Mouse (Mus musculus): ENCODE measurements around the gene C1ql1.
"Not testable (repeated sequence)": the region's sequence is repeated elsewhere in the genome, so short reads cannot be mapped to it uniquely, and the experiment has no call there.

The C1ql1 gene

GRCm38 (mm10) chr11:102946265-102946991 is at the start of gene C1ql1:
C1ql1 (minus strand) TSS chr11:102946688.
- DNase-seq (ENCODE audit: low spot score in 2 of 2) = peak; percentile 68 to 81

DNA sequence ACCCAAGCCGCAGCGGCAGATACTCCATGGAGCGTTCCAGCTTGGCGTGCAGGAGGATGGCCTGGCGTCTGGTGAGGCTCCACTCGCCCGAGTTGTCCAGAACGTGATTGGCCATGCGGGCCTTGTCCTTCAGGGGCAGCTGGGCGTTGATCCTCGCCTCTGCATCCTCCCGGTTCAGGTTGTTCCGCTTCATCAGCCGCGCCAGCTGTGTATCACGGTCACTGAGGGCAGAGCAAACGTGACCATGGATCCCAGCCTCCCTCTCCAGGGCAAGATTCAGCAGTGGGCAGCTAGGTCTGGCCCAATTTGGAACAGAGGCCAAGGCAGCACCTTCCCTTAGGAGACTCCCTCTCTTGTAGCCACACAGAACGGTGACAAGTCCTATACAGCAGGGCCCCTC is 48.5 kb upstream of the C1ql1 start:
- no peak for DNase-seq (ENCODE audit: low spot score in 2 of 2)

DNA sequence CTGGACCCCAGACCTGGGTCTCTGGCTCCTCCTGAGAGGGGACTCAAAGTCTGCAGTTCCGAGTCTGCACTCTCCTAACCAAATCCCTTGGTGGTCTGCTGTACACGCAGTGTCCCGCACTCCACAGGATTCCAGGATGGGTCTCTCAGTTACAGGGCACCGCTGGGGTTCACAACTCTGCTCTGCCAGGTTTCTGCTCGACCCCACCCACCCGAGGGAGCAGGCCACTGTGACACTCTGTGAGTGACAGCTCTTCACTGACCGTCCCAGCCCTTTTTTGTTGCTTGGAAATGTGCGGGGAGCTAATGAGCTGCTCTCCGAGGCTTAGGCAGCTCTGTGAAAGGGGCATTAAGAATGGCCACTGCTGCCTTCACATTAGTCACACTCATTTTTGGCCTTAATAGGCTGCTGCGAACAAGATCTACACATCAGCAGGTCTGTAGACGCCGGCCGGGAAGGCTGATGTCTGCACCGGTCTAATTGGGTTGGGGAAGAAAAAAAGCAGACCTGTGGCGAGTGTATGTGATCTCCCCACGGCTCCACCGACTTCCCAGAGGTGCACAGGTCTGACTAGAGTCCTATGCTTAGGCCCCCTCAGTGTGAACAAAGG is 47.0 kb upstream of the C1ql1 start:
- no peak for DNase-seq (ENCODE audit: low spot score in 2 of 2)

- peak; percentile 41 to 67 for DNase-seq (ENCODE audit: low spot score in 2 of 2)
Measured at GRCm38 (mm10) chr11:102992940-102993339, 46.5 kb upstream of the C1ql1 start.

DNA sequence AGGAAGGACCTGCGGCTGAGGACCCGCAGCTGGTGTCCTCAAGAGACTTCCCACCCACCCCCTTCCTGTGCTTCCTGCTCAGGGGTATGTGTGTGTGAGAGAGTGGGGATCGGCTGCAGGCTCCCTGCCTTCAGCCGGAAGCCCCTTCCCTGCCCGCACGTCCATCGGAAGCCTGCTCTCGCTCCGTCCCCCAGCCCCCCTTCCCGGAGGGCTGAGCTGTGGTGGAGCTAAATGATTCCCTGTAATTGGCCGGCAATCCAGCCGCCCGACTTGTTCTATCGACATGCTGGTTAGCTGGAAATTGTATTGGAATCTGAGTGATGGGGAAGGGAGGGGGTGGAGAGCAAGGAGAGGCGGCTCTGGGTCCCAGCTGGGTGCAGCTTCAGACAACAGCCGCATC is 45.2 kb upstream of the C1ql1 start:
- DNase-seq (ENCODE audit: low spot score in 2 of 2) = no peak

DNA sequence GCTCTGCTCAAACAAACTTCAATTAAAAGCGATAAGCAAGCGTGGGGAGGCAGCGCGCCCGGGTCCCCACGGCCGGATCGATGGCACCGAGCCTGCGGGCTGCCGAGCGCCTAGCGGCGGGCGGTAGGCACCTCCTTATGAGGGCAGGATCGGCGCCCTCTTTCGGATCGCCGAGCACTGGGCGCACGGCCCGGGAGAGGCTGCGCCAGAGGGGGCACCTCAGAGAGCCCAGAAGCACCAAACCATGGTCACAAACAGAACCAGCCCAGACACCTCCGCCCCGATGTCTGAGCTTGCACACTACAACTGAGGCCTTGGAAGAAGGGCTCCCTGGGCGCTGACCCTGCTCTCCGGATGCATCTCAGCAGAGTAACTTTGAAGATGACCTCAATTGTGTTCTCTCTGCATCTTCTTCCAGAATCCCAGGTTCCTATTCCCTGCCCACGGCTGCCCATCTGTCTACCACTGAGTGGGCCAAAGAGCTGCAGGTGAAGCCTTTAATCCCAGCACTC is 43.7 kb upstream of the C1ql1 start:
- peak in 1 of 2 experiments; percentile 40 for DNase-seq (ENCODE audit: low spot score in 2 of 2)

- DNase-seq (ENCODE audit: low spot score in 2 of 2) = no peak
Measured at GRCm38 (mm10) chr11:102989641-102990151, 43.2 kb upstream of the C1ql1 start.

DNA sequence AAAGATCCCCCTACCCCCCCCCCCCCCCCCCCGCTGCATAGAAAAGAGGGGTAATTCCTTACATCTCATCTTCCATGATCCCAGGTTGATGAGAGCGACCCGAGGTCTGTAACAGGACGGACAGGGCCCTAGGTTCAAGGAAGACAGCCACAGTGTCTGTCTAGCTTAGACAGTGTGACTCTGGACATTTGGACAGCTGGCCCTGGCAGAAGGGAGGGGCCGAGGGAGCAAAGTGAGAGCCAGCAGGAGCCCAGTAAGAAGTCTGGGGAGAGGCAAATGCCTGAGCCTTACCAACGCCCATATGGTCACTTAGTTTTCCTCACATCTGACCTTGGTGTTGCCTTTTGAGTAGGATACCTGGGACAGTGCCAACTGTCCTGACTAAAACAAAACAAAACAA is 38.7 kb upstream of the C1ql1 start:
- DNase-seq (ENCODE audit: low spot score in 2 of 2) = no peak

DNA sequence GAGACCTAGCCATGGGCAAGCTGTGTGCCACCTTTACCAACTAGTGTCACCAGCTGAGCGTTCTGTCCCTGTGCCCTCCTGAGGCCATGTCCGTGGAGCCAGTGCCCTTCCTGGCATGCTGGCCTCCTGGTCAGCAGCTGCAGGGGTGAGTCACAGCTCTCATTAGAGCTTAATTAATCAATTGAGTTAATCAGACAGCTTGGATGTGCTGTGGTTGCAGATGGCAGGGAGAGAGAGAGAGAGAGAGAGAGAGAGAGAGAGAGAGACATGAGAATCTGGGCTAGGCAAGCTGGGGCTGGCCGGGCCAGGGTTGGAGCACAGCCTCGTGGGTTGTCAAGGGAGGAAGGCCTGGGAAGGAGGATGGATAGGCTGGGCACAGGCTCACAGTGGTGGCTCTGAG is 38.1 kb upstream of the C1ql1 start:
- DNase-seq (ENCODE audit: low spot score in 2 of 2) = no peak

DNA sequence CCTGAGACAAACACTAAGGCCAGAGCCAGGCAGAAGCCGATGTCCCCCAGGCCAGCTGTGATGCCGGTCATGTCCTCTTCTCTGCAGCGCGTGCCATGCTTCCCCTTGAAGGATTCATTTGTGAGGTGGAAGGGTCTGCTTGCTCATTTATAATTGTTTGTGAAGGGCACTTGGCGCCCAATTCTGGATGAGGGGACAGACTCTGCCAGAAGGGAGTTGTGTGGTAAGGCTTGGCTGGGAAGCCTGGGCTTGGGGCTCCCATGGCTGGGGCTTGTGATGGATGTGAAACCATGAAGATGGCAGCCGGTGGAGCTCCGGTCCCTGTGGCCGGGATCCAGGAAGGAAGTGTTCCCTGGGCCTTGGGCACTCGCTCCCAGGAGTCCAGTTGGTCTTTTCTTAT is 37.6 kb upstream of the C1ql1 start:
- no peak for DNase-seq (ENCODE audit: low spot score in 2 of 2)

DNA sequence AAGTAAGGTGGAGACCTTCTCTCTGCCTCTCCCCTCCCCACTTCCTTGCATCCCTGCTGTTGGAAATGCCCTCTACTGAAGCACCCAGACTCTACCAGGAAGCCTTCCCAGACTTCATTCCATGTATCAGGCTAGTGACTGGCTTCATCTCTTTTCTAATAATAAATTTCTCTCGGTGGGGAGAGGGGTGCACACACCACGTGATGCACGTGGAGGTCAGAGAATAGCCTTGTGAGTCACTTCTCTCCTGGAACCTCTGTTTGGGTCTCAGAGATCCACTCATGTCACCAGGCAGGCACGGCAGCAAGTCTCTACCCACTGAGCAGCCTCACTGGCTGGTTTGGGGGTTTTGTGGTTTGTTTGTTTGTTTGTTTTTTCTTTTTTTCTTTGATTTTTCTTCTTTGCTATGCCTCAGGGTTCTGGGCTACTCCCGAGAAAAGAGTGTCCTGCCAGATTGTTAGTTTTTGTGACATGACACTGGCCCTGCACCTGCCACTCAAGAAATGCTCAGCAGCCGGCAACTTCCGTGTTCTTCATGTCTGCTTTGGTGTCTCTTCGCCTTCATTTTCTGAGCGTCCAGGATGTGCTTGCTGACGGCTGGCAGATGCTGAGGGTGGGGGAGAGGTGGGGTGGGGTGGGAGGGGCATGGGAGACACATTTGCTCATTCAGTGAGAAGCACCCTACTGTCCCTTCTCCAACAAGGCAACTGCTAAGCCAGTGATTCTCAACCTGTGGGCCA is 34.8 kb upstream of the C1ql1 start:
- no peak for DNase-seq (ENCODE audit: low spot score in 2 of 2)

DNA sequence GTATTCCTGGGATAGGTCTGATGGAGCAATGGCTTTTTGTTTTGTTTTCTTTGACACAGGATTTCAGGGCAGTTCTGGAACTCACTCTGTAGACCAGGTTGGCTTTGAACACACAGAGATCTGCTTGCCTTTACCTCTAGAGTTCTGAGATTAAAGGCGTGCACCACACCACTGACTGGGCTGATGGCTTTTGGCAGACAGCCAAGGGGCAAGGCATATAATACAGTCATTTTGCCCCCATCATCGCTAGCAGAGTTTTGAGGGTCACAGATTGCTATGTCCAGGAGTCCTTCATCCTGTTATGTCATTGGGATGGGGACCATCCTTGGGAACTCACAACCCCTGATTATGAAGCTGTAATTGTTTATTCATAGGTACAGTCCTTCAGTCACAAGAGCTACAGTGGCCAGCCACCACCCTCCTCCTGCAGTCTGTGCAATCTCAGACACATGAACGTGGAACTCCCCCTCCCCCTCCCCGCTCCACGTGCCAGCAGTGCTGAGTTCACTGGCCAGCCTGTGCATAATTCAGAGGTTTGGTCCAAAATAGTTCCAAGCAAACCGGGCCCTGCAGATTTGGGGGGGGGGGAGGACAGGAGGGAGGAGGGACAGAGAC is 31.7 kb upstream of the C1ql1 start:
- DNase-seq (ENCODE audit: low spot score in 2 of 2) = no peak

DNA sequence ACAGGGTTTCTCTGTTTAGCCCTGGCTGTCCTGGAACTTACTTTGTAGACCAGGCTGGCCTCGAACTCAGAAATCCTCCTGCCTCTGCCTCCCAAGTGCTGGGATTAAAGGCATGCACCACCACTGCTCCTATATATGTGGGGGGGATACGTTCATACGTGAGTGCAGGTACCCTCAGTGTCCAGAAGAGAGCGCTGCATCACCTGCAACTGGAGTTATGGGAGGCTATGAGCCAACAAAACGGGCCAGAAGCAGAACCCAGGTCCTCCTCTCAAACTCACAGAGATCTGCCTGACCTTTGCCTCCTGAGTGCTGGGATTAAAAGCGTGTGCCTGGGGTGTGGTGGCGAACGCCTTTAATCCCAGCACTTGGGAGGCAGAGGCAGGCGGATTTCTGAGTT is 29.5 kb upstream of the C1ql1 start:
- DNase-seq (ENCODE audit: low spot score in 2 of 2) = not testable (repeated sequence)

- no peak for DNase-seq (ENCODE audit: low spot score in 2 of 2)
Measured at GRCm38 (mm10) chr11:102972326-102972725, 25.8 kb upstream of the C1ql1 start.

DNA sequence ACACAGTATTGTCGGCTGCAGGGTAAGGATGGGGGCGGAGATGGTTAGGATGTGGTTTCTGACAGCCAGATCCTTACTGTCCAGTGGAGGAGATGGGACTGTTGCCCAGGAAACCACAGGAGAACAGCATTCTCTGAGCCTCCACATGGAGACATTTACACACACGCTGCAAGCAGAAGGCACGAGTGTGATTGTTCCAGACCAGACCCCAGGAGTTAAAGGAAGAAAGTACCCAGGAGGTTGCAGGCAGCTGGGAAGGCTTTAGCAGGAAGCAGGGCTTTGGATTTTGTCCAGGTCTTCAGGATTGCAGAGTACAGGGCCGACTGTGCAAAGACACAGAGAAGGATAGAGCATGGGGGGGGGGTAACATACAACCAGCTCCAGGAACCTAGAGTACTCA is 25.1 kb upstream of the C1ql1 start:
- no peak for DNase-seq (ENCODE audit: low spot score in 2 of 2)

DNA sequence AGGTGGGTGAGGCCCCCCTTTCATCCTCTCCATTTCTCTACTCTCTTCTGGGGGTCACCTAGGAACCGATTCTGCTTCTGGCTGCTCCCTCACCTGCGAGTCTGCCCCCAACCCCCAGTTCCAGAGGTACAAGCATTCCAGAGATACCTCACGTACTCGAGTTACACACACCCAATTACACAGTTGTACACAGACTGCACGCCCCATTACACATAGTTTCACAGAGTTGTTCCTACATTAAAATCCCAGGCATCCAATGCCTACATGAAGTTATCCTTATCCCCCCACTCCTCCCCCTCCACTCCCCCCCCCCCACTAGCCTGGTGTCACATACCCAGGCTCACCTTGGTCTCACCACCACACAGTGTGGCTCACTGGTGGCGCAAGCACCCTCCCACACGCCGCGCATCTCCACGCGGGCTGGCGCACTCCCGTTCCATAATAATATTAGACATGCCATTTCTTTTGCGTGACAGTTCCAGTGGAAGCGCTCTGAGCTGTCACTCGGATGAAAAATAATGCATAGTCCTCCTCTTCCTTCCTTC is 18.1 kb upstream of the C1ql1 start:
- DNase-seq (ENCODE audit: low spot score in 2 of 2) = no peak

DNA sequence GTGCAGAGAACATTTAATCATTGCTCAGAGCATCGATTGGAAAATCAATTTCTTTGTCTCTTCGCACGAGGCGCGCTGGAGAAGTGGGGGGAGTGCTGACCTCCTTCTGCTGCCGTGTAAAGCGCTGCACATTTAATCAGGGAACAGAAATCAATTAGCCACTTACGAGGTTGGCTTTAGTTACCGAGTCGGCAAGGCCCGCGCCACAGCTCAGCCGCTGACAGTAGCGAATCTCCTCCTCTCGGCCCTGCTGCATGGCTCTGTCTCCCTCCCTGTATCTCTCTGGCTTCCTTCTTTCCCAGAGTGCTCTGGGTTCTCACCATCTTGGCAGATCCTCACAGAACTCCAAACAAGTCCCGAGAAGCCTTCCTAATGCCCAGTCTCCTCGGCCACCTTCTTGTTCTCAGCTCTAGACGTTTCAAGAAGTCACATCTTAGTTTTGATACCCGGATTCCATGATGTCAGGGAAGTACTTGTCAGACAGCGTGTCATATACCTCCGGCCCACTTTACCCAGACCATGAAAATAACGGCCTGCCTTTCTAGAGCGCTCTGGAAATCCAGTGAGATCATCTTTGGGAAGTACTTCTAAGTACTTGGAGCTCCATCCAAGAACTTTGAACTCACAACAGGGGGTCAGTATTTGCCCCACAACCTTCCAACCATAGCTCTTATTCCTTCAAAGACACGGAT is 17.5 kb upstream of the C1ql1 start:
- no peak for DNase-seq (ENCODE audit: low spot score in 2 of 2)

GRCm38 (mm10) chr11:102963246-102963854 is 16.9 kb upstream of the C1ql1 start:
- DNase-seq (ENCODE audit: low spot score in 2 of 2) = no peak

DNA sequence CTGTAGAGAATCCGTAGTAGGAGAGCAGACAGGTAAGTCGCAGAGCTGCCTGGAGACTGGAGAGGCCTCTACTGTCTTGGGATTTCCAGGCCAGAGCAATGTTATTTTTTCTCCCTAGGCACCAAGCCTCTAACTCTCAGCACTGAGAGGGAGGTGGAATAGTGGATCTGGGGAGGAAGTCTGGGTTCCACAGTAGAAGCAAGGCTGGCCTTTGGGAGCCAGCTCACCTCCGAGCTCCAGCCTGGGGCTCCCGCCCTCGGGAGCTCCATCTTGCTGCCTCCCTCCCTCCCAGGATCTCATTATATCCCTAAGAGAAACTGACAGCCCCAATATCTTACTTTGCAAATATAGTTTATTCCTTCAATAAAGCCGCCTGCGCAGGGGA is 16.4 kb upstream of the C1ql1 start:
- DNase-seq (ENCODE audit: low spot score in 2 of 2) = no peak

GRCm38 (mm10) chr11:102961082-102961481 is 14.6 kb upstream of the C1ql1 start:
- DNase-seq (ENCODE audit: low spot score in 2 of 2) = no peak

GRCm38 (mm10) chr11:102958870-102959269 is 12.4 kb upstream of the C1ql1 start:
- no peak for DNase-seq (ENCODE audit: low spot score in 2 of 2)
